Mouse (Mus musculus) liver, postnatal 0 days (tissue): Measurements from ENCODE around the gene Ndufs7.

Experiments
- CTCF ChIP-seq: sonication (generic); IDR thresholded peaks from 2 replicates; pipeline ENCODE4 v1.5.1; 2016; ENCODE audit warnings: antibody characterized with exemption, low read depth
- EP300 ChIP-seq: IDR thresholded peaks from 2 replicates; pipeline ENCODE4 v1.6.1; 2016; ENCODE audit warnings: antibody characterized with exemption, low read depth, mild to moderate bottlenecking

- TF ChIP-seq CTCF (0 out of 2 replicates have a peak, but pooled peaks have one; percentile 11), EP300 (no peak)
Measured at GRCm38 (mm10) chr10:80293325-80293724, 44.4 kb downstream of the Ndufs7 start.
